Mouse (Mus musculus) retina, embryonic 14.5 days (tissue): ENCODE data around the gene Map3k21.
A peak's percentile ranks its signal among the peaks of the same experiment; 100 is the strongest.

Experiments used
- DNase-seq: peaks from one replicate; pipeline ENCODE4 v3.0.0-alpha.2; 2015; ENCODE audit warnings: low spot score

Gene Map3k21

DNA sequence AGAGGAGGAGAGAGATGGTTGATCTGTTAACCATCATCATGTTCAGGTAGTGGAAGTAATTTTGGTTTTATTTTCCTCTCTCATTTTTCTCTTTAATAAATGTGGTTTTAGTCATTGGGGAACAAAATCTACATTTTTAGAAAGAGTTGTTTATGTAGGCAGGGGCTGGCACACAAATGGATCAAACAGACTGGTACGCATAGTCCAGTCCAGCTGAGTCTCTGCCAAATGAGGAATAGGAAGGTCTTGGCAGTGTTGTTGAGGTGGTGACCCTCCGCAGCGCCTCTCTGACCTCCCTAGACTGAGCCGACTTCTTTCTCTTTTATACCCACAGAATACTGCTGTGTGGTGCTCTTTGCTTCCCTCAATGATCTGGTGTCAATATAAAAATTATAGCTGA is 65.7 kb downstream of the Map3k21 start:
- no peak for DNase-seq

DNA sequence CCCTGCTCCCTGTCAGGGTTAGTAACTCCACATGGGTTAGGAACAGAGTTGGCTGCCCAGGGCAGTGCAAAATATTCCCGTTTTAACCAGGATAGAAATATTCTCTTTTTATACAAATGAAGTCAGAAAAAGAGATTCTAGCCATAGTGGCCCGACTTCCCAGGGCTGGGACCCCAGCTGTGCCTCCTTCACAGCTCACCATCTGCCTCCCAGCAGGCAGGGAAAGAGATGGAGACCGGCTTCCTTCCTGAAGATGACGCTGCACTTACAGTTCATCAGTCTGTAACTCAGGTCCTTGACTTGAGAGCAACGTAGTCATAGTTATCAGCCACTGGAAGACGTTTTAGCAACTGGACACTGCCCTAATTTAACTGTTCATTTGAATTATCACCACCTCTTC is 70.6 kb downstream of the Map3k21 start:
- DNase-seq, result no peak

GRCm38 (mm10) chr8:125983515-125983914 is 73.3 kb downstream of the Map3k21 start:
- no peak for DNase-seq

GRCm38 (mm10) chr8:125984140-125984539 is 73.9 kb downstream of the Map3k21 start:
- no peak for DNase-seq

GRCm38 (mm10) chr8:125985364-125985763 is 75.1 kb downstream of the Map3k21 start:
- no peak for DNase-seq

- DNase-seq, result peak; percentile 79
Measured at GRCm38 (mm10) chr8:125986999-125987589, 76.8 kb downstream of the Map3k21 start.

- no peak for DNase-seq
Measured at GRCm38 (mm10) chr8:125987996-125988395, 77.7 kb downstream of the Map3k21 start.

DNA sequence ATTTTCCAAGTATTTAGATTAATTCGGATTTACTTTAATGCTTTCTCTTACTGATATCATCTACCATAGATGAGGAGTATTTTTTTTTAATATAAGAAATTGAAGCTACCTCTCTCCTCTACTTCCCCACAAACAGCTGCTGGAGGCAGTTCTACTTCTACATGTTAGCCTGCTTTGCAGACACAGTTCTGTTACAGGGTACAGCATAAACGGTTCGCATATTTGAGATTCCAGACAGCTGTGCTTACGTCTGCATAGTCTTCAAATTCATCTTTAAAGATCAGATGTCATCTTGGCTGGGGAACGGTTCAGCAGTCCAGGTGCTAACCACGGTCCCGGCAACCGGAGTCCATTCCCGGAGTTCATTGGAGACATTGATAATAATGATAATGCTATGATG is 83.4 kb downstream of the Map3k21 start:
- DNase-seq, result no peak

DNA sequence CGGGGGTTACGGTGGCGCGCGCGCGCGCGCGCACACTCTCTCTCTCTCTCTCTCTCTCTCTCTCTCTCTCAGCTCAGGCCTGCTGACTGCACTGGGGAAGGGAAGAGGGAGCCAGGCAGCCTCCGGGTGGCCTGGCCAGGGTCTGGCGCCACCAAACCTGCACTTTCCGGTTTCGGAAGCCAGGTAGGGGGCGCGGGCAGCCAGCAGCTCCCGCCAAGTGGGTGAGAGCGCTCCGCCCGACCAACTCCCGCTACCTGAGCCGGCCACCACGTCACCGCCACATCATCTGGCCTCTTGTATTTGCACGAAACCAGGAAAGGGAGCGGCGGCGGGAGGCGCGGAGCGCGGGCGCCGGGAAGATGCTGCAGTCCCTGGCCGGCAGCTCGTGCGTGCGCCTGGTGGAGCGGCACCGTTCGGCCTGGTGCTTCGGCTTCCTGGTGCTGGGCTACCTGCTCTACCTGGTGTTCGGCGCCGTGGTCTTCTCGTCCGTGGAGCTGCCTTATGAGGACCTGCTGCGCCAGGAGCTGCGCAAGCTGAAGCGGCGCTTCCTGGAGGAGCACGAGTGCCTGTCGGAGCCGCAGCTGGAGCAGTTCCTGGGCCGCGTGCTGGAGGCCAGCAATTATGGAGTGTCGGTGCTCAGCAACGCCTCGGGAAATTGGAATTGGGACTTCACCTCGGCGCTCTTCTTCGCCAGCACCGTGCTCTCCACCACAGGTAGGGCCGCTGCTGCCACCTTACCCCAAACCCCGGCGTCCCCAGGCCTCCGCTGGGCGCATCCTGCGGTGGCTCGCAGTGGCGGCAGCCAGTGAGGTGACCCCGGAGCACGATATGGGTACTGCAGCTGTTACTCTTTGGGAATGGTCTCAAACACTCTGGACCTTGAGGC is 85.1 kb downstream of the Map3k21 start, which contains the start of gene Kcnk1:
Gene Kcnk1, plus strand, starts transcription at position 70 of the 886 bp plus-strand sequence.
- DNase-seq, result peak; percentile 62

DNA sequence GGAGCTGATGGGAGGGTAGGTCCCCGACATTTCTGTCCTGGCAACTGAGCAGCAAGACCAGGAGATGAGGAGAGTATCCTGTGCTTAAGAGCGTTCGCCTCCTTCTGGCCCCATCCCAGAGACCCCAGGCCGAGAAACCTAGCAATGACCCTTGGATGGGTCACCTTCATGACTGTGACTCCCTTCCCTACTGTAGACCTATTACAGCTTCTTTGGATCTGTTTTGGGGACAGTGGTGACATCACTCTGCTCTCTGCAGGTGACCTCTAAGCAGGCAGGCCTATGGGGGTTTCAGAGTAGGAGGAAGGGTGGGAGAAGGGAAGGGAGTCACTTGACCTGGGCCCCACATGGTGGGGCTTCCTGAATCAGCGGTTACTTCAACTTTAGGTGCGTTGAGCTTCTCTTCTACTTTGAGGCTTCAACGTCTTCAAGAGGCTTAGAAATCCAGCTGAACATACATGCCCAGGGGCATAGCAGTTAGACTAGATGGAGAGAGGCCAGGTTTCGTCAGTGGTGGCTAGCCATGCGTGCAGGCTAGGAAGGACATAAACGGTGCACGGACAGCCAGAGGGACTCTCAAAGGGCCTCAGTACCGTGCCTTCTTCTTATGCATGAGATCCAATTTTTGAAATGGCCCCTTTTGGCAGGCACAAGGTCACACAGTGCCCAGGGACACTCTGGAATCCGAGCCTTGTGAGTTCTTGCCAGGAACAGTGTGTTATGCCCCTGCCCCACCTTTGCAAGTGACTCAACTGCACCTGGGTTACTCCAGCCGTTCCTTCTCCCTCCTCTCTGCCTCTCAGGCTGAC is 86.0 kb downstream of the Map3k21 start:
- no peak for DNase-seq

- no peak for DNase-seq
Measured at GRCm38 (mm10) chr8:125996980-125997379, 86.7 kb downstream of the Map3k21 start.
